Mouse (Mus musculus) kidney, adult 2 months (tissue): ENCODE measurements around the gene Fam163b. TPM values are rescaled to one million over a fixed set of nuclear protein-coding genes. Genes with fewer than 3 reads are reported as not detected.
A peak's percentile ranks its signal among the peaks of the same experiment; 100 is the strongest.

Source experiments
- DNase-seq: peaks from one replicate; pipeline ENCODE4 v3.0.0; 2021
- H3K27ac ChIP-seq: fragments of 200-500 bp; 2 replicates; pipeline ENCODE4 v1.5.1; 2012; ENCODE audit warnings: low read depth, low read length, control low read depth, inconsistent platforms; ENCODE audit not compliant: insufficient read depth
- H3K27me3 ChIP-seq: fragments of 200-500 bp; replicated peaks from 2 replicates; pipeline ENCODE4 v1.6.1; 2012; ENCODE audit warnings: mild to moderate bottlenecking, moderate library complexity, low read length, inconsistent platforms; ENCODE audit not compliant: control insufficient read depth, insufficient read depth
- H3K36me3 ChIP-seq: fragments of 200-500 bp; 2 replicates; pipeline ENCODE4 v1.6.1; 2012; ENCODE audit warnings: mild to moderate bottlenecking, moderate library complexity, low read length, inconsistent platforms; ENCODE audit not compliant: control insufficient read depth, insufficient read depth
- H3K4me1 ChIP-seq: fragments of 200-500 bp; 2 replicates; pipeline ENCODE4 v1.6.1; 2011; ENCODE audit warnings: low read length; ENCODE audit not compliant: control insufficient read depth, insufficient read depth
- H3K4me3 ChIP-seq: fragments of 200-500 bp; 2 replicates; pipeline ENCODE4 v1.5.1; 2011; ENCODE audit warnings: mild to moderate bottlenecking, low read depth, low read length, control low read depth; ENCODE audit not compliant: insufficient read depth
- CTCF ChIP-seq: fragments of 200-500 bp; conservative IDR thresholded peaks from 2 replicates; pipeline ENCODE4 v1.5.1; 2011; ENCODE audit warnings: low read depth, mild to moderate bottlenecking, control low read depth, low read length, moderate library complexity, mixed read lengths; ENCODE audit not compliant: insufficient read depth, insufficient read length
- POLR2A ChIP-seq: fragments of 200-500 bp; IDR thresholded peaks from one replicate; pipeline ENCODE4 v1.6.1; 2011; ENCODE audit warnings: low read depth, low read length, control low read depth
- whole genome bisulfite sequencing: fragments of 180-500 bp; shearing (Covaris S2); methylation state at CpG from one replicate; pipeline ENCODE4 v1.1.7; 2018; 5-methylcytosine and 5-hydroxymethylcytosine counted together
- polyA plus RNA-seq: library from polyadenylated mRNA; depleted of rRNA; stranded (reverse); fragments of >200 nt; gene quantifications from 2 replicates; pipeline ENCODE4 v1.2.3, GENCODE M21; 2012

Gene Fam163b
- polyA plus RNA-seq, 1 experiment, result 0.38 TPM

DNA sequence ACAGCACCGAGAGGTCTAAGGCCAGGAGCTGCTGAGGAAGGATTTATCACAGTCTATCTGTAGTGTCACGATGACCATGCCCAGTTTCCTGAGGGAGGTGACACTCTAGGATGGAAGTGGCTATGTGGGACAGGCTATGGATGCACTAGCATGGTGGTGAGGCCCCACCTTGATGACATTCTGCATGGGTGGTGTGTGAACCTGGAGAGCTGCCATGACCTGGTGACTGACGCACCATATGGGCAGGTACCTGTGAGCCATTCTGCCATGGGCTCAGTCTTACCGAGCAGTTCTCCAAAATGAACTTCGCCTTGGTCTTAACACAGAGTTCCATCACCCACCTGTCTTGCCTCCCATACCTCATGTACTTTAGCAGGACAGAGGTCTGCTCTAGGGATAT lies 54.7 kb downstream of the Fam163b start:
- Histone ChIP-seq H3K36me3 (no peaks in the 10 kb centered on the region), H3K27me3 (no peaks in the 10 kb centered on the region), H3K4me3 (no peak overlapping the region), H3K27ac (peak overlapping the region; percentile 34), H3K4me1 (peaks cover 6% of the 10 kb centered on the region; the same call in 1 of the 2 replicates)
- TF ChIP-seq CTCF (no peak), POLR2A (no peak)
- DNase-seq, result no peak
- 83% methylated on average over 5 of the region's 5 CpGs for WGBS

DNA sequence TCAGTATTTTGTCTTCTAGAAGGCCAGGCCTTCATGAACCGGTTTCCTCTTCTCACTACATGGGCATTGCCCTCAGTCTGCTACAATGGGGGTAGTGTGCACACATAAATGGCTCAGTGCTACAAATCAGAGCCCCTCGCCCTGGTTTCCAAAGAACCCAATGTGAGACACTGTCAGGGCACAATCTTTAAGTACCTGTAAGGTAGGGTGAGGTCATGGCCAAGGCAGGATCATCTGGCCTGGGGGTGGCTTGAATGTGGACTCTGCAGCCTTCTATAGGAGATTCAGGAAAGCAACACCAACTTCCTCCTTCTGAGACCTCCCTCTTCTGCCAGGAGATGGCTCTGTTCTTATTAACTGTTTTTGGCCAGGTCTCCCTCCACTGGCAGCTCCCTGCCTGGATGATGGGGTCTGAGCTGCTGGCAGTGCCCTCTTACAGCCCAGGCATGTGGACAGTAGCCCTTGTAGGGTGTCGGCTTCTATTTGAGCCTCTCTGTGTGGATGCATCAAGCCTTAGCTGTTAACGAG lies 55.7 kb downstream of the Fam163b start:
- Histone ChIP-seq H3K27ac (no peak overlapping the region), H3K4me1 (peaks cover 6% of the 10 kb centered on the region; the same call in 1 of the 2 replicates), H3K27me3 (no peaks in the 10 kb centered on the region), H3K4me3 (no peak overlapping the region), H3K36me3 (no peaks in the 10 kb centered on the region)
- no peak for TF ChIP-seq CTCF
- TF ChIP-seq POLR2A, result no peak
- 93% methylated on average over 4 of the region's 4 CpGs for WGBS
- DNase-seq, result no peak

DNA sequence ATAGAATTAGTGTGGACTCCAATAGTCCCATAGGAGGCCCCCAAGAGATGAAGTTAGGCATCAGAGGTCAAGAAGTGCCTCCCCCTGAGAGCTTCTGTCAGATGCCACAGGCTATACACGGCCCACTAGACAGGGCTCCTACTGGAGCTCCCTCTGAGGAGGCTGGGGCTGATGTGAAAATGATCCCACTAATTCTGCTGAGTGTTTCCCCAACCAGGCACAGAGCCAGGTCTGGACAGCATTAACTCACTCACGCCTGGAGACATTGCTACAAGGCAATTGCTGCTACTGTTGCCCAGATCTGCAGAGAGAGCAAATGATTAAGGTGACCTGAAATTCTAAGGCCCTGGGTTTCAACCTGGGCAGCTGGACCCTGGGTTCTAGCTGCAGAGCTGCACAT lies 56.5 kb downstream of the Fam163b start:
- no peak for DNase-seq
- WGBS, result 40% methylated on average over 2 of the region's 2 CpGs
- no peak overlapping the region for H3K27ac ChIP-seq
- H3K4me1 ChIP-seq, result peaks cover 6% of the 10 kb centered on the region; the same call in 1 of the 2 replicates
- H3K4me3 ChIP-seq, result no peak overlapping the region
- no peaks in the 10 kb centered on the region for H3K36me3 ChIP-seq
- no peaks in the 10 kb centered on the region for H3K27me3 ChIP-seq
- TF ChIP-seq CTCF, result no peak
- no peak for TF ChIP-seq POLR2A

DNA sequence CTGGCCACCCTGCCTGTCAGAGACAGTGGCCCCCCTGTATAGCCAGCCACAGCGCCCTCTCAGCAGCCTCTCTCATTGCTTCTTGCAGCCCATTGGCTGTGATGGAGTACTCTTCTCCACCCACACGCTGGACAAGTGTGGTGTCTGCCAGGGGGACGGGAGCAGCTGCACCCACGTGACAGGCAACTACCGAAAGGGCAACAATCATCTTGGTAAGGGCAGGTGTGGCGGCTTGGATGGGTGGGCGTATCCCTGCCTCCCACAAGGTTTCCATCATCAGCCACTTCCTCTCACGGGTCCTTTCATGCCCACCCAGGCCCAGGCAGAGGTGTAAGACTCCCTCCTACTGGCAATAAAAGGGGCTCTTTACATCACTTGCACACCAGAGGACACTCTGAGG lies 57.3 kb downstream of the Fam163b start:
- no peak overlapping the region for H3K27ac ChIP-seq
- H3K4me1 ChIP-seq, result peaks cover 6% of the 10 kb centered on the region; the same call in 1 of the 2 replicates
- 36% methylated on average over 8 of the region's 8 CpGs for WGBS
- H3K27me3 ChIP-seq, result no peaks in the 10 kb centered on the region
- no peak overlapping the region for H3K4me3 ChIP-seq
- no peak for TF ChIP-seq CTCF
- no peak for TF ChIP-seq POLR2A
- no peaks in the 10 kb centered on the region for H3K36me3 ChIP-seq
- DNase-seq, result no peak

DNA sequence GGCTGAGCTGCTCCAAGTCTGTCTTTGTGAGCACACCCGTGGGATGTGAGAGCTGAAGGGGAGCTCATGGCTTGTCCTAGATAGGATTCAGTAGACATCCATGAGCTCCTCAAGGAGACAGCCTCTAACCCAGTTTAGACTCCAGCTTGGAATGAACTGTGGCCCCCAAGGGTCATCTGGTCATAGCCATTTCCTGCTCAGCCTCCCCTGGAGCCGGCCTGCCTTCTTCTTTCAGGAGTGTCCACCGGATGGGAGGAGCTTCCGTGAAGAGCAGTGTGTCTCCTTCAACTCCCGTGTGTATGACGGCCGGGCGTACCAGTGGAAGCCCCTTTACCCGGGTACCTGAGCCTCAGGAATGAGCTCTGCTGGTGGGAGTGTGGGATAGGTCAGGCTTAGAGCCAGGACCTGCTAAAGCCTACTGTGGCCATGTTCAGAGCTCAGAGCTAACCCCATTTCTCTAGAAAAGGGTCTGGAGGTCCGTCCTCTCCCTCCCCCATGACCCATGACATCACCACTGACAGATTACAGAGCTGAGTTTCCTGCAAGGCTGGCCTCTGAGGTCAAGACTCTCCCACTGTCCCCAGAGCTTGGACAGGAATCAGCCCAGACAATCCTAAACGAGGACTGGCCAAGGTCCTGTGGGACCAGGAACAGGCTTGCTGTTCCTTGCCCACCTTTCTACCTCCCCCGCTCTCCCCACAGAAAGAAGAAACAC lies 58.4 kb downstream of the Fam163b start:
- Histone ChIP-seq H3K4me1 (peaks cover 5% of the 10 kb centered on the region; the same call in 1 of the 2 replicates), H3K27ac (peak overlapping the region; percentile 43; the same call in 1 of the 2 replicates), H3K4me3 (no peak overlapping the region), H3K27me3 (no peaks in the 10 kb centered on the region), H3K36me3 (no peaks in the 10 kb centered on the region)
- DNase-seq, result peak; percentile 83
- 54% methylated on average over 12 of the region's 12 CpGs for WGBS
- no peak for TF ChIP-seq POLR2A
- TF ChIP-seq CTCF, result no peak

DNA sequence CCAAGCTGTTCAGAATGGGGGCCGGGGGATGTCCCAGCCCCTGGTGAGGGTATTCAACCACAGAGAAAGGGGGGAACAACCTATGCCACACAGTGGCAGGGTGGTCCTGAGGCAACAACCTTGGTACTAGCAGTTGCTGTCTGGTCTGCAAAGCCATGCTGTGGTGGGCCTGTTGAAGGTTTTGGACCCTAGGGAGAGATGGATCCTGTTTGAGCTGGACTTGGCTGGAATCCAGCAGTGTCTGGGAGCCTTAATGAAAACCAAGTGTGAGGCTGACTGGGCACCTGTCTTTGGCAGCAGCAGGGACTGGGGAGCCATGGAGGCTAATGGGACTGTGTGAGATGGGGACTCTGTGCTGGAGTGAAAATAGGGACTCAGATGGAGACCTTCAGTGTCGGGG lies 62.6 kb downstream of the Fam163b start:
- TF ChIP-seq CTCF (no peak), POLR2A (no peak)
- no peaks in the 10 kb centered on the region for H3K36me3 ChIP-seq
- DNase-seq, result peak; percentile 68
- H3K4me3 ChIP-seq, result peak overlapping the region; percentile 44
- peak overlapping the region; percentile 57 for H3K27ac ChIP-seq
- WGBS, result 54% methylated on average over 2 of the region's 2 CpGs
- H3K27me3 ChIP-seq, result no peaks in the 10 kb centered on the region
- peaks cover 8% of the 10 kb centered on the region; the same call in 1 of the 2 replicates for H3K4me1 ChIP-seq

DNA sequence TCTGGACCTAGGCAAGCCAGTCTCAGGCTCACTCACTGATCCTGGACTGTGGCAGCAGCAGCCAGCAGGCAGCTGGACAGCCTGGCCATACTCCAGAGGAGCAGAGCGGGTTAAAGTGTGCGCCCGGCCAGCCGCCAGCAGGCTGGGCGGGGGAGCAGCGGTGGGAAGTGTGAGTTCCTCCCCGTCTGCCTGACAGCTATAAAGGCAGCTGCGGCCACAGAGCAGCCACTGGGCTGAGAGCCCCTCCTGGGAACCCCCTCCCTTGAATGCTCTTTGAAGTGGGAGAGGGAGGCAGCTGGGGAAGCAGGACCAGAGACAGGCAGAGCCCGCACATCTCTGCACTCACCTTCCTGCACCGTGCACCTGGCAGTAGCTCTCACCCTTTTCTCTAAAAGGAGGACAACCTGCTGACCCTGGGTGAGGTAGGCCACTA lies 63.1 kb downstream of the Fam163b start, which contains the start of gene Adamtsl2:
Gene Adamtsl2 (plus strand): TSS at position 228 of the 433 bp plus-strand sequence.
- Histone ChIP-seq H3K27me3 (no peaks in the 10 kb centered on the region), H3K27ac (peak within 1 kb of the TSS; percentile 57), H3K4me3 (peak within 1 kb of the TSS; percentile 44), H3K36me3 (no peaks in the 10 kb centered on the region), H3K4me1 (peaks cover 11% of the 10 kb centered on the region; the same call in 1 of the 2 replicates)
- under 1% methylated on average over 10 of the region's 10 CpGs for WGBS
- TF ChIP-seq CTCF, result no peak
- peak; percentile 38 for TF ChIP-seq POLR2A
- DNase-seq, result peak; percentile 92
